Mouse (Mus musculus) heart, postnatal 10 days (tissue): Measurements from ENCODE around the gene Yes1. TPM values are rescaled to one million over a fixed set of nuclear protein-coding genes. Genes with fewer than 3 reads are reported as not detected.
A peak's percentile ranks its signal among the peaks of the same experiment; 100 is the strongest.
"Not testable (repeated sequence)": the region's sequence is repeated elsewhere in the genome, so short reads cannot be mapped to it uniquely, and the experiment has no call there.

Source experiments
- DNase-seq, 2 experiments: peaks; one replicate each; pipeline ENCODE4 v3.0.0; 2021
- intact Hi-C: fragments of 180-260 bp; cut with DNase I; formaldehyde crosslinking; loops from one replicate; pipeline ENCODE4 v1.15.1; 2025
- total RNA-seq, 2 experiments: library from RNA; stranded (reverse); gene quantifications; 2 replicates each; pipeline ENCODE4 v1.2.3; 2021

The Yes1 gene
- total RNA-seq, 2 experiments from 2014 or later: 31.4 to 38.2 TPM

GRCm38 (mm10) chr5:32693411-32693810 is 82.4 kb downstream of the Yes1 start:
- no peak for DNase-seq
- intact Hi-C loops: no loop called here

GRCm38 (mm10) chr5:32697208-32697867 is 86.4 kb downstream of the Yes1 start:
- DNase-seq: no peak
- intact Hi-C loops: no loop called here

- DNase-seq: no peak
- intact Hi-C loops: no loop called here
These were observed 95.3 kb downstream of the Yes1 start for GRCm38 (mm10) chr5:32706226-32706780.

- intact Hi-C loops: no loop called here
- no peak for DNase-seq
These were observed 100.5 kb downstream of the Yes1 start for GRCm38 (mm10) chr5:32711485-32711884.

GRCm38 (mm10) chr5:32712221-32713041 is 101.5 kb downstream of the Yes1 start:
- DNase-seq: no peak
- intact Hi-C loops: no loop called here

GRCm38 (mm10) chr5:32713042-32713702 is 102.2 kb downstream of the Yes1 start:
- intact Hi-C loops: no loop called here
- no peak for DNase-seq

GRCm38 (mm10) chr5:32713703-32714467 is 102.9 kb downstream of the Yes1 start:
- intact Hi-C loops: loop anchor here (1.0 kb wide), 1 partner anchor 33 kb away; no protein-coding TSS in a partner anchor
- peak; percentile 91 to 92 for DNase-seq

GRCm38 (mm10) chr5:32717726-32718125 is 106.8 kb downstream of the Yes1 start:
- intact Hi-C loops: loop anchor here (5.0 kb wide), 1 partner anchor 315 kb away; no protein-coding TSS in a partner anchor
- no peak for DNase-seq

GRCm38 (mm10) chr5:32718916-32719315 is 107.9 kb downstream of the Yes1 start:
- DNase-seq: no peak
- intact Hi-C loops: loop anchor here (5.0 kb wide), 1 partner anchor 313 kb away; no protein-coding TSS in a partner anchor

GRCm38 (mm10) chr5:32720416-32720815 is 109.4 kb downstream of the Yes1 start:
- DNase-seq: no peak
- intact Hi-C loops: no loop called here

- intact Hi-C loops: no loop called here
- DNase-seq: no peak
These were observed 110.3 kb downstream of the Yes1 start for GRCm38 (mm10) chr5:32721316-32721715.

- intact Hi-C loops: no loop called here
- no peak for DNase-seq
These were observed 111.3 kb downstream of the Yes1 start for GRCm38 (mm10) chr5:32722263-32722662.

GRCm38 (mm10) chr5:32722711-32723110 is 111.7 kb downstream of the Yes1 start:
- DNase-seq, intact Hi-C loops: not testable (repeated sequence)

- DNase-seq: no peak
- intact Hi-C loops: no loop called here
These were observed 113.0 kb downstream of the Yes1 start for GRCm38 (mm10) chr5:32723981-32724380.

GRCm38 (mm10) chr5:32725397-32725796 is 114.4 kb downstream of the Yes1 start:
- intact Hi-C loops, DNase-seq: not testable (repeated sequence)

- intact Hi-C loops: no loop called here
- DNase-seq: no peak
These were observed 117.3 kb downstream of the Yes1 start for GRCm38 (mm10) chr5:32728300-32728699.

- intact Hi-C loops: no loop called here
- DNase-seq: peak in 1 of 2 experiments; percentile 15
These were observed 117.9 kb downstream of the Yes1 start for GRCm38 (mm10) chr5:32728851-32729250.

- intact Hi-C loops: not testable (repeated sequence)
These were observed 122.9 kb downstream of the Yes1 start for GRCm38 (mm10) chr5:32733892-32734291.

GRCm38 (mm10) chr5:32735779-32736178 is 124.8 kb downstream of the Yes1 start:
- intact Hi-C loops: no loop called here

More at GRCm38 (mm10) chr5:32733892-32734291, 122.9 kb downstream of the Yes1 start:
- DNase-seq: not testable (repeated sequence)

More at GRCm38 (mm10) chr5:32735779-32736178, 124.8 kb downstream of the Yes1 start:
- DNase-seq: no peak
